Mouse (Mus musculus): Measurements from ENCODE around the gene Olfr1308.

The Olfr1308 gene

DNA sequence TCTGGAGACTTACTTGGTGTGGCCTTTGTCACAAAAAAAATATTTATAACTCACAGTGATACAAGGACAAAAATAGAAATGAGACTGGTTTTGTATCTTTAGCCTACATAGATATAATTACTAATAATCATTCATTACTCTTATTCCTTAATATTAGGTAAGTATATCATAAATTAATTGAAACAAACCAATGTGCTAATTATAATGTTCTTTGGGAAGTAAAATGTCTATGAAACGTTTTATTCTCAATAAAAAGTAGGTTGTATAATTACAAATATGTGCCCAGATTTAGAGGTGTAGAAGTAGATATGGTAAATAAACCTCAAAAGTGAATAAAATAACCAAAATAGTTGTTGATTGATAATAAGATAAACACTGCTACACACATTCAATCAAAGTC lies at the start of gene Olfr1308:
TSS of gene Olfr1308 (minus strand) at position 101 of the 400 bp plus-strand sequence.
- DNase-seq, result no peak

DNA sequence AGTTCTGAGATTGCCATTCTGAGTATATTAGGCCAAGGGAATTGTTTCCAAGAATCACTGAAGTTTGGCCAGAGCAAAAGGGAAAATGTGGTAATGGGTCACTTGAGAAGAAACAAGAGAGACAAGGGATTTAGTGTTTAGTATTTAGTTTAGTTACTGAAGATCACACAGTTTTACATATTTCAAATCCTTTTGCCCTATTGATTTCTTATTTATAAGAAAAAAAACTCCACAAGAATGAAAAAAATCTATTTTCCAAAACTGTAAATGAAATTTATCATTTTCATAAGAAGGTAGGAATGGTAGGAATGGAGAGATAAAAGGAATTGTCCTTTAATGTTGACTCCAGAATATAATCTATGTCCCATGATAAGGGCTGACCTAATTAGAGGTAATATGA lies 47.9 kb upstream of the Olfr1308 start, which contains the start of gene Olfr1310:
TSS of gene Olfr1310 (minus strand) at position 101 of the 400 bp plus-strand sequence.
- no peak for DNase-seq

DNA sequence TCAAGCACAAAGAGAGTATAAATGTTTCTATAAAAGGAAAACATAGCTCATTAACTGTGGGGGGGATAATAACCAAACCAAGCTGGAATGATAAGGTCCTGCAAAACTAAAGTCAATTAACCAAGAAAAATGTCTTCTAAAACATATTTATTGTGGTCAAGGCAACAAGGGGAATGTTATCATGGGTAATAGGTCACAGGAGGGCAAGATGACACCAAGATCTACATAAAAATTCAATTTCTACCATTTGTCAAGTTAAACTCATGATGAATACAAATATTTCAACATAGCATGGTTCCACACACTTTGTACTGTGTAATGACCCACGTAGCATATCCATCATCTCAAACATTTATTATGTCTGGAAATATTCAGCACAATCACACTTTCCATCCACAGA lies 25.4 kb upstream of the Olfr1308 start, which contains the start of gene Olfr1309:
TSS of gene Olfr1309 (minus strand) at position 101 of the 400 bp plus-strand sequence.
- DNase-seq, result no peak

DNA sequence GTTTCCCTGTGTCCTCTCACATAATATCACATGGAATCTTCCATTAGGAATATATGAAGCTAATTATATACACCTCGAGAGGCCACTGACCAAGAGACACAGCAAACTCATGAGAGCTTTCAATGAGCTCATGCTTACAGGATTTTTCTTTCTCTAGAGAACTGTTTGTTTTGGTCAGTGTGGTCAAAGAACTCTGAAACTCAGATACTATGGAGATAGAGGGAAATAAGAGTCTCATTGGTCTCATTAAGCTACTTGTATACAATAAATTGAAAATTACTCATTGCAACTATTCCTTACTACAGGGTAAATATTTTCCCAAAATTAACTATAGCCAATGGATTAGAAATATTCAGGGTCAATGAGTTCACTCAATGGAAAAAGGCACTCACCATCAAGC lies 15.4 kb downstream of the Olfr1308 start, which contains the start of gene Olfr1307:
TSS of gene Olfr1307 (minus strand) at position 101 of the 400 bp plus-strand sequence.
- DNase-seq, result no peak

DNA sequence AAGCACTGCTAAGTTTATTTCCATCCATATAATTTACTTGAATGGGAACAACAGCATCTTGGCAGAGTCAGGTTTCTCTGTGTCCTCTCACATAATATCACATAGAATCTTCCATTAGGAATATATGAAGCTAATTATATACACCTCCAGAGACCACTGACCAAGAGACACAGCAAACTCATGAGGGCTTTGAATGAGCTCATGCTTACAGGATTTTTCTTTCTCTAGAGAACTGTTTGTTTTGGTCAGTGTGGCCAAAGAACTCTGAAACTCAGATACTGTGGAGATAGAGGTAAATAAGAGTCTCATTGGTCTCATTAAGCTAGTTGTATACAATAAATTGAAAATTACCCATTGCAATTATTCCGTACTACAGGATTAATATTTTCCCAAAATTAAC lies 48.6 kb downstream of the Olfr1308 start, which contains the start of gene Olfr1306:
TSS of gene Olfr1306 (minus strand) at position 101 of the 400 bp plus-strand sequence.
- DNase-seq, result no peak

Data from right cerebral cortex, adult 18-20 months (tissue).